Mouse (Mus musculus): ENCODE measurements around the gene Ndufc1. TPM values are rescaled to one million over a fixed set of nuclear protein-coding genes. Genes with fewer than 3 reads are reported as not detected.
"Not testable (repeated sequence)": the region's sequence is repeated elsewhere in the genome, so short reads cannot be mapped to it uniquely, and the experiment has no call there.

The Ndufc1 gene
- polyA plus RNA-seq, 1 experiment from 2014 or later: 723 TPM

DNA sequence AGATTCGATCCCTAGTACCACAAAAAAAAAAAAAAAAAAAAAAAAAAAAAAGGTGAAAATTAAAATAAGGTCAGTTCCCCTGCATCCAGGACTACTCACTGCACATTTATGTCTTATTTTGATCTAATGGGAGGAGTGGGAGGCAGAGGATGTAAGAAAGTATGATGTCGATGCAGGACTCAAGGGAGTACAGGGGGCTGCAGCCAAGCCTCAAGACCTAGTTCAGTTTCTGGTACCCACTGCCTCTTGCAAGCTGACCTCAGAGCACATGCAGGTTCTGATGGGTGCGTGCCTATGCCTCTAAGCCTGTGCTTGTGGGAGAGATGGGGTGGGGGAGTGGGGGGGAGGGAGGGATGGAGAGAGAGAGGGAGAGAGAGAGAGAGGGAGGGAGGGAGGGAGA is 13.9 kb downstream of the Ndufc1 start:
- ATAC-seq (ENCODE audit: low FRiP score, low read depth): no peak
- Histone ChIP-seq H3K4me3 (no peak overlapping the region), H3K4me1 (peaks cover 7% of the 10 kb centered on the region; the same call in 1 of the 2 replicates), H3K36me3 (no peaks in the 10 kb centered on the region), H3K27me3 (replicated peaks) (peaks cover 28% of the 10 kb centered on the region), H3K27ac (no peak overlapping the region), H3K9me3 (no peaks in the 10 kb centered on the region), H3K4me2 (replicated peaks) (no peak overlapping the region), H3K9ac (no peak overlapping the region)
- WGBS: 56% methylated on average over 3 of the region's 3 CpGs

DNA sequence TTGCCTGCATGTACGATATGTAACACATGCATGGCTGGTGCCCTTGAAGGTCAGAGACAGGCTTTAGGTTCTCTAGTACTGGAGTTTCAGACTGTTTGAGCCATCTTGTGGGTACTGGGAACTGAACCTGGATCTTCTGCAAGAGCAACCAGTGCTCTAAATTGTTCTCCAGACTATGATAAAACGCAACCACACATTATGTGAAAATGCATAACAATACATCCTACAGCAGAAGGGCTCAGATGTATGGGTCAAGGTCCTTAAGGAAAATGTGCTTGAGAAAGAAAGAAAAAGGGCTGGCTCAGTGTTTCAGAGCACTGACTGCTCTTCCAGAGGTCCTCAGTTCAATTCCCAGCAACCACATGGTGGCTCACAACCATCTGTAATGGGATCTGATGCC is 15.1 kb downstream of the Ndufc1 start:
- H3K9me3 ChIP-seq: no peaks in the 10 kb centered on the region
- H3K4me3 ChIP-seq: no peak overlapping the region
- H3K27me3 ChIP-seq (replicated peaks): peaks cover 28% of the 10 kb centered on the region
- 92% methylated on average over 2 of the region's 2 CpGs for WGBS
- H3K27ac ChIP-seq: no peak overlapping the region
- H3K4me2 ChIP-seq (replicated peaks): no peak overlapping the region
- no peak overlapping the region for H3K9ac ChIP-seq
- ATAC-seq (ENCODE audit: low FRiP score, low read depth): no peak
- H3K4me1 ChIP-seq: peaks cover 12% of the 10 kb centered on the region; the same call in 1 of the 2 replicates
- H3K36me3 ChIP-seq: no peaks in the 10 kb centered on the region

- not testable (repeated sequence) for H3K9ac ChIP-seq; H3K27ac ChIP-seq; ATAC-seq (ENCODE audit: low FRiP score, low read depth); H3K36me3 ChIP-seq; H3K4me3 ChIP-seq; H3K9me3 ChIP-seq; H3K4me2 ChIP-seq (replicated peaks)
- WGBS: 96% methylated on average over 3 of the region's 3 CpGs
- Histone ChIP-seq H3K27me3 (replicated peaks) (peaks cover 28% of the 10 kb centered on the region), H3K4me1 (peaks cover 12% of the 10 kb centered on the region; the same call in 1 of the 2 replicates)
These were observed 15.8 kb downstream of the Ndufc1 start for GRCm38 (mm10) chr3:51393018-51393417.

GRCm38 (mm10) chr3:51391591-51391990 is 17.2 kb downstream of the Ndufc1 start:
- Histone ChIP-seq H3K4me3 (no peak overlapping the region), H3K9ac (no peak overlapping the region), H3K4me1 (peaks cover 9% of the 10 kb centered on the region; the same call in 1 of the 2 replicates), H3K27ac (no peak overlapping the region), H3K36me3 (no peaks in the 10 kb centered on the region), H3K27me3 (replicated peaks) (peaks cover 18% of the 10 kb centered on the region), H3K9me3 (no peaks in the 10 kb centered on the region), H3K4me2 (replicated peaks) (no peak overlapping the region)
- 93% methylated on average over 5 of the region's 5 CpGs for WGBS
- no peak for ATAC-seq (ENCODE audit: low FRiP score, low read depth)

DNA sequence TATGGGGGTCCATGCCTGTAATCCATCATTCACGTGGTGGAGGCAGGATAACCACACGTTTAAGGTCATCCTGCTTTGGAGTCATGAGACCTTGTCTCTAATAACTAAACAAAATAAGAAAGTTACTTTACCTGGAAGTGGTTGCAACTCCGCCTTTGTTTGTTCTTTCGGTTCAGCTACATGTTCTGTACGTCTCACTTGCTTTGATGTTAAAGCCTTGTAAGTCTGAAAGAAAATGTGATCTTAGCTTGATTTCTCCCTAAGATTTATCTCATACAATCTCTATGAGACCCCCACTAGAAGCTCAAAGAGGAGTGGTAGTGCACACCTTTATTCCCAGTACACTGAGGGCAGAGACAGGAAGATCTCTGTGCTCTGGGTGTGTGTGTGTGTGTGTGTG is 17.7 kb downstream of the Ndufc1 start:
- WGBS: 86% methylated on average over 5 of the region's 5 CpGs
- Histone ChIP-seq H3K4me2 (replicated peaks) (no peak overlapping the region), H3K9ac (no peak overlapping the region), H3K36me3 (no peaks in the 10 kb centered on the region), H3K27me3 (replicated peaks) (peaks cover 13% of the 10 kb centered on the region), H3K4me1 (0 out of 2 replicates have a peak, but pooled peaks cover 5% of the 10 kb centered on the region), H3K27ac (no peak overlapping the region), H3K4me3 (no peak overlapping the region), H3K9me3 (no peaks in the 10 kb centered on the region)
- no peak for ATAC-seq (ENCODE audit: low FRiP score, low read depth)

DNA sequence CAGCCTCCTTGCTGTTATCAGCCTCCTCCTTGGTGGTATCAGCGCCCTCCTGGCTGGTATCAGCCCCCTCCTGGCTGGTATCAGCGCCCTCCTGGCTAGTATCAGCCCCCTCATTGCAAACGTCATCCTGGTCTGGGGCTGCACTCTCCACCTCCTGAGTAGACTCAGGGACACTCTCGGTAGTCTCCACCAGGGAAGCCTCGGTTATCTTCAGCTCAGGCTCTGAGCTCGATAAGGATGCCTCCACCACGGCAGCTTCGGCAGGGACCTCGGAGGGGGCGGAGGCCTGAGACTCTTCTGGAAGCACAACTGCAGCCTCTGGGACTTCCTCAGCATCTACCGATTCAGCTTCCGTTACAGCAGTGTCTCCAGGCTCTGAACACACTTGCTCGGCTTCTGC is 19.9 kb downstream of the Ndufc1 start:
- Histone ChIP-seq H3K27ac (no peak overlapping the region), H3K36me3 (no peaks in the 10 kb centered on the region), H3K9ac (0 out of 2 replicates have a peak overlapping the region, but pooled peaks have one; percentile 45), H3K27me3 (replicated peaks) (no peaks in the 10 kb centered on the region), H3K4me3 (peak overlapping the region; percentile 2), H3K4me1 (0 out of 2 replicates have a peak, but pooled peaks cover 5% of the 10 kb centered on the region), H3K4me2 (replicated peaks) (peak overlapping the region; percentile 47), H3K9me3 (no peaks in the 10 kb centered on the region)
- 7% methylated on average over 13 of the region's 13 CpGs for WGBS
- no peak for ATAC-seq (ENCODE audit: low FRiP score, low read depth)

DNA sequence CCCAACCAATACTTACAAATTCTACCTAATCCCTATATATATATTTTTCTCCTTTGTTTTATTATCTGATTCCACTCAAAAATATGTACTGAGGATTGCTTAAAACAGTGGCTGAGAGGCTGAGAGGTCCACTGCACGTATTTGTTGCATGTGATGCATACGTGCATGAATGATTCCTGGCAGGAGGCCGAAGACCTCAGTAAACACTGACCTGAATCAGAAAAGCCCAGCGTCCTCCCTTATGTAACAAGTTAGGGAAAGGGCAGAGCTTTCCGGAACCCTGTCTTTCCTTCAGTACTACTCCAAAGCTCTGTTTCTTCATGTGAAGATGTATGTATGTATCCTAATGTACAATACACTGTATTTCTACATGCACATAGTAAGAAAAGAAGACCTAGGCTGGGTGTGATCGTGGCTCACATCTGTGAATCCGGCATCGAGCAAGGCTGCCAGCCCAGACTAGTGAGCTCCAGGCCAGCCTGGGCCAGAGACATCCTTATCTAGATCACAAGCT is 20.9 kb downstream of the Ndufc1 start:
- Histone ChIP-seq H3K27ac (no peak overlapping the region), H3K27me3 (replicated peaks) (no peaks in the 10 kb centered on the region)
- WGBS: 71% methylated on average over 8 of the region's 8 CpGs

DNA sequence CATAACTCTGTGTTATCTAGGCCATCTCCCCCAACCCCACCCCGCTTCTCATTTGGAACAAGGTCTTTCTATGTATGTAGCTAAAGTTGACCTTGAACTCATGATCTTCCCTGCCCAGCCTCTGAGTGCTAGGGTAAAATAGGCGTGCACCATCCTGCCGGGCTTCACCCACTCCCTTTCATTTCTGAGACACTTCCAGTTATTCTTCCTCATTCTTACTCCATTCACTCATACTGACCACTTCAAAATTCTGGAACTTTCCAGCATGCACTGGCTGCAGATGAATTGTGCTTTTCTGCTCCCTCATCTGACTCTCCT is 21.7 kb downstream of the Ndufc1 start:
- Histone ChIP-seq H3K27ac (no peak overlapping the region), H3K4me2 (replicated peaks) (no peak overlapping the region), H3K9me3 (no peaks in the 10 kb centered on the region), H3K27me3 (replicated peaks) (no peaks in the 10 kb centered on the region), H3K9ac (no peak overlapping the region), H3K4me1 (0 out of 2 replicates have a peak, but pooled peaks cover 5% of the 10 kb centered on the region), H3K4me3 (no peak overlapping the region), H3K36me3 (no peaks in the 10 kb centered on the region)
- WGBS: 83% methylated on average over 3 of the region's 3 CpGs
- ATAC-seq (ENCODE audit: low FRiP score, low read depth): no peak

More for the DNA sequence above, 20.9 kb downstream of the Ndufc1 start:
- Histone ChIP-seq H3K4me2 (replicated peaks) (no peak overlapping the region), H3K4me3 (no peak overlapping the region), H3K36me3 (no peaks in the 10 kb centered on the region), H3K4me1 (0 out of 2 replicates have a peak, but pooled peaks cover 5% of the 10 kb centered on the region), H3K9me3 (no peaks in the 10 kb centered on the region), H3K9ac (no peak overlapping the region)
- no peak for ATAC-seq (ENCODE audit: low FRiP score, low read depth)

GRCm38 (mm10) chr3:51386441-51387133 is 22.2 kb downstream of the Ndufc1 start:
- no peak overlapping the region for H3K4me3 ChIP-seq
- H3K27me3 ChIP-seq (replicated peaks): no peaks in the 10 kb centered on the region
- no peak overlapping the region for H3K4me2 ChIP-seq (replicated peaks)
- H3K4me1 ChIP-seq: 0 out of 2 replicates have a peak, but pooled peaks cover 5% of the 10 kb centered on the region
- no peak overlapping the region for H3K9ac ChIP-seq
- no peaks in the 10 kb centered on the region for H3K36me3 ChIP-seq
- WGBS: 51% methylated on average over 12 of the region's 12 CpGs
- H3K27ac ChIP-seq: no peak overlapping the region
- no peak for ATAC-seq (ENCODE audit: low FRiP score, low read depth)
- no peaks in the 10 kb centered on the region for H3K9me3 ChIP-seq

- Histone ChIP-seq H3K27ac (no peak overlapping the region), H3K4me1 (no peaks in the 10 kb centered on the region), H3K27me3 (replicated peaks) (no peaks in the 10 kb centered on the region), H3K4me3 (no peak overlapping the region), H3K9ac (no peak overlapping the region), H3K4me2 (replicated peaks) (no peak overlapping the region), H3K9me3 (no peaks in the 10 kb centered on the region), H3K36me3 (no peaks in the 10 kb centered on the region)
- WGBS: 71% methylated on average over 12 of the region's 12 CpGs
- no peak for ATAC-seq (ENCODE audit: low FRiP score, low read depth)
These were observed 25.4 kb downstream of the Ndufc1 start for GRCm38 (mm10) chr3:51383409-51383808.

DNA sequence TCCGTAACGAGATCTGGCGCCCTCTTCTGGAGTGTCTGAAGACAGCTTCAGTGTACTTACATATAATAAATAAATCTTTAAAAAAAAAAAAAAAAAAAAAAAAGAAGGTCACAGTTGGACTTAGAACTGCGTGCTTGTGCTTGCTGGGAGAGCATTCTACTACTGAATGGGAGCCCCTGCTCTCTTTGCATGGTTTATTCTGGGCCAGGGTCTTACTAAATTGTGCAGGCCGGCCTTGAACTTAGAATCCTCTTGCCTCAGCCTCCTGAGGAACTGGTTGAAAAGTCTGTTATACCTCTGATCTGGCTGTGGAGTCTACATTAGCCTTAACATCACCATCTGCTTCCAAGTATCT is 28.2 kb downstream of the Ndufc1 start:
- Histone ChIP-seq H3K27ac (no peak overlapping the region), H3K36me3 (no peaks in the 10 kb centered on the region), H3K9ac (no peak overlapping the region), H3K27me3 (replicated peaks) (no peaks in the 10 kb centered on the region), H3K9me3 (no peaks in the 10 kb centered on the region), H3K4me3 (no peak overlapping the region), H3K4me2 (replicated peaks) (no peak overlapping the region), H3K4me1 (no peaks in the 10 kb centered on the region)
- 60% methylated on average over 3 of the region's 5 CpGs for WGBS
- no peak for ATAC-seq (ENCODE audit: low FRiP score, low read depth)

DNA sequence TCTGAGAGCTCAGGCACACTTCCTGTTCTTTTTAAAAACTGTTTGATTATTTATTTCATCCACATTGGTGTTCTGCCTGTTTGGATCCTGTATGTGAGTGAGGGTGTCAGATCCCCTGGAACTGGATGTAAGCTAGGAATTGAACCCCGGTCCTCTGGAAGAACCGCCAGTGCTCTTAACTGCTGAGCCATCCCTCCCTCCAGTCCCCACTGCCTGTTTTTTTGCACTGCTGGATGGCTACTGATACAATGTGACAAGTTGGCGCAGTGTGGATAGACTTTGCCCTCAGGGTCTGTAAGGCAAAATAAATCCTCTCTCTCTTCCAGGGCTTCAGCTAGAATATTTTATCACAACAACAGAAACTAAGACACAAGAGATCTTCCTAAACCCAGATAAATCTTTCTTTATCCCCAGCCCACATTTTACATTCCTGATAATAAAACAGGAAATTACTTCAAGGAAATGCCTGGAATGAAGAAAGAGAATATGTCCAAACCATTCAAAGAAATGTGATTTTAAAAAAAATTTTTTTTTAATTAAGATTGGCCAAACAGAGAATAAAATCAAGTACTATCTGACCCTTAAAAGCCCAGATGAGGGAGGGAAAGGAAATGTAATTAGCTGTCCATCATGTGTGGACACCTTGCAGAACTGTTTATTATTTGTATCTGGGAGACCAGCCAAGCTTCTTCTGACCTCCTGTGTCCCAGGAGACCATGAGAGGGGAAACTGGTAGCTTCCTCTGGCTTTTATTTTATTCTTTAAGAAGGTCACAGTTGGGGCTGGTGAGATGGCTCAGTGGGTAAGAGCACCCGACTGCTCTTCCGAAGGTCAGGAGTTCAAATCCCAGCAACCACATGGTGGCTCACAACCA is 28.8 kb downstream of the Ndufc1 start:
- WGBS: 71% methylated on average over 5 of the region's 5 CpGs
- no peaks in the 10 kb centered on the region for H3K36me3 ChIP-seq
- no peak for ATAC-seq (ENCODE audit: low FRiP score, low read depth)

More for the DNA sequence above, 28.8 kb downstream of the Ndufc1 start:
- Histone ChIP-seq H3K4me3 (no peak overlapping the region), H3K27me3 (replicated peaks) (no peaks in the 10 kb centered on the region), H3K9ac (no peak overlapping the region), H3K4me2 (replicated peaks) (no peak overlapping the region), H3K27ac (no peak overlapping the region), H3K4me1 (no peaks in the 10 kb centered on the region), H3K9me3 (0 out of 2 replicates have a peak, but pooled peaks cover under 1% of the 10 kb centered on the region)
